Mouse (Mus musculus): ENCODE results near the gene Klf7. TPM values are rescaled to one million over a fixed set of nuclear protein-coding genes. Genes with fewer than 3 reads are reported as not detected.

The Klf7 gene
- polyA plus RNA-seq, 1 experiment from 2014 or later, result 40.7 TPM

- no peak for ATAC-seq (ENCODE audit: low FRiP score)
- Histone ChIP-seq H3K4me3 (replicated peaks) (no peak overlapping the region), H3K9ac (no peak overlapping the region), H3K27ac (no peak overlapping the region), H3K9me3 (no peaks in the 10 kb centered on the region), H3K4me1 (peaks cover 31% of the 10 kb centered on the region), H3K36me3 (replicated peaks) (peaks cover 14% of the 10 kb centered on the region), H3K27me3 (no peaks in the 10 kb centered on the region), H3K4me2 (no peak overlapping the region)
- 84% methylated on average over 15 of the region's 15 CpGs for WGBS
Observed at GRCm38 (mm10) chr1:64035087-64035791, 86.8 kb downstream of the Klf7 start.

GRCm38 (mm10) chr1:64032502-64033231 is 89.4 kb downstream of the Klf7 start:
- Histone ChIP-seq H3K36me3 (replicated peaks) (peaks cover 14% of the 10 kb centered on the region), H3K27me3 (no peaks in the 10 kb centered on the region), H3K4me3 (replicated peaks) (no peak overlapping the region), H3K4me2 (no peak overlapping the region), H3K9me3 (no peaks in the 10 kb centered on the region), H3K27ac (no peak overlapping the region), H3K4me1 (peaks cover 14% of the 10 kb centered on the region), H3K9ac (no peak overlapping the region)
- ATAC-seq (ENCODE audit: low FRiP score), result no peak
- WGBS, result 86% methylated on average over 9 of the region's 9 CpGs

- Histone ChIP-seq H3K27me3 (peaks cover 4% of the 10 kb centered on the region; the same call in 1 of the 2 replicates), H3K4me3 (replicated peaks) (no peak overlapping the region), H3K4me1 (peaks cover 23% of the 10 kb centered on the region), H3K36me3 (replicated peaks) (no peaks in the 10 kb centered on the region), H3K27ac (no peak overlapping the region), H3K9ac (no peak overlapping the region), H3K4me2 (no peak overlapping the region), H3K9me3 (no peaks in the 10 kb centered on the region)
- no peak for ATAC-seq (ENCODE audit: low FRiP score)
- WGBS, result 93% methylated on average over 3 of the region's 3 CpGs
Observed at GRCm38 (mm10) chr1:64021986-64022385, 100.1 kb downstream of the Klf7 start.

GRCm38 (mm10) chr1:64020672-64021635 is 101.1 kb downstream of the Klf7 start:
- Histone ChIP-seq H3K27ac (peak overlapping the region; percentile 42; the same call in 1 of the 2 replicates), H3K4me2 (peak overlapping the region; percentile 24; the same call in 1 of the 2 replicates)

GRCm38 (mm10) chr1:64019127-64019635 is 102.9 kb downstream of the Klf7 start:
- H3K9ac ChIP-seq, result no peak overlapping the region
- 77% methylated on average over 6 of the region's 6 CpGs for WGBS
- H3K27me3 ChIP-seq, result peaks cover 4% of the 10 kb centered on the region; the same call in 1 of the 2 replicates
- ATAC-seq (ENCODE audit: low FRiP score), result no peak
- H3K27ac ChIP-seq, result no peak overlapping the region
- no peaks in the 10 kb centered on the region for H3K9me3 ChIP-seq
- H3K4me2 ChIP-seq, result no peak overlapping the region
- no peak overlapping the region for H3K4me3 ChIP-seq (replicated peaks)
- H3K36me3 ChIP-seq (replicated peaks), result no peaks in the 10 kb centered on the region
- H3K4me1 ChIP-seq, result peaks cover 23% of the 10 kb centered on the region

More at GRCm38 (mm10) chr1:64020672-64021635, 101.1 kb downstream of the Klf7 start:
- WGBS, result 40% methylated on average over 19 of the region's 19 CpGs
- ATAC-seq (ENCODE audit: low FRiP score), result peak; percentile 81; the same call in 1 of the 2 replicates
- Histone ChIP-seq H3K36me3 (replicated peaks) (no peaks in the 10 kb centered on the region), H3K27me3 (peaks cover 4% of the 10 kb centered on the region; the same call in 1 of the 2 replicates), H3K9ac (no peak overlapping the region), H3K9me3 (no peaks in the 10 kb centered on the region), H3K4me3 (replicated peaks) (no peak overlapping the region), H3K4me1 (peaks cover 23% of the 10 kb centered on the region)

GRCm38 (mm10) chr1:64018466-64019077 is 103.5 kb downstream of the Klf7 start:
- Histone ChIP-seq H3K27me3 (peaks cover 4% of the 10 kb centered on the region; the same call in 1 of the 2 replicates), H3K27ac (no peak overlapping the region), H3K36me3 (replicated peaks) (no peaks in the 10 kb centered on the region), H3K9me3 (no peaks in the 10 kb centered on the region), H3K4me3 (replicated peaks) (no peak overlapping the region), H3K4me1 (peaks cover 23% of the 10 kb centered on the region), H3K9ac (no peak overlapping the region), H3K4me2 (no peak overlapping the region)
- WGBS, result 55% methylated on average over 16 of the region's 16 CpGs
- ATAC-seq (ENCODE audit: low FRiP score), result no peak

- no peak overlapping the region for H3K9ac ChIP-seq
- H3K27ac ChIP-seq, result no peak overlapping the region
- H3K9me3 ChIP-seq, result no peaks in the 10 kb centered on the region
- H3K4me2 ChIP-seq, result no peak overlapping the region
- H3K36me3 ChIP-seq (replicated peaks), result no peaks in the 10 kb centered on the region
- no peak for ATAC-seq (ENCODE audit: low FRiP score)
- no peaks in the 10 kb centered on the region for H3K27me3 ChIP-seq
- WGBS, result 82% methylated on average over 1 of the region's 1 CpGs
- no peak overlapping the region for H3K4me3 ChIP-seq (replicated peaks)
- peaks cover 9% of the 10 kb centered on the region for H3K4me1 ChIP-seq
Observed at GRCm38 (mm10) chr1:64014091-64014490, 108.0 kb downstream of the Klf7 start.

GRCm38 (mm10) chr1:64008994-64009393 is 113.1 kb downstream of the Klf7 start:
- no peaks in the 10 kb centered on the region for H3K27me3 ChIP-seq
- no peak for ATAC-seq (ENCODE audit: low FRiP score)
- H3K9me3 ChIP-seq, result no peaks in the 10 kb centered on the region
- 11% methylated on average over 2 of the region's 2 CpGs for WGBS
- no peak overlapping the region for H3K9ac ChIP-seq
- H3K36me3 ChIP-seq (replicated peaks), result no peaks in the 10 kb centered on the region
- no peak overlapping the region for H3K27ac ChIP-seq
- no peak overlapping the region for H3K4me2 ChIP-seq
- H3K4me1 ChIP-seq, result peaks cover 3% of the 10 kb centered on the region
- no peak overlapping the region for H3K4me3 ChIP-seq (replicated peaks)

- Histone ChIP-seq H3K36me3 (replicated peaks) (no peaks in the 10 kb centered on the region), H3K27me3 (no peaks in the 10 kb centered on the region), H3K9me3 (no peaks in the 10 kb centered on the region), H3K9ac (no peak overlapping the region), H3K4me1 (peaks cover 13% of the 10 kb centered on the region), H3K4me3 (replicated peaks) (no peak overlapping the region), H3K27ac (no peak overlapping the region), H3K4me2 (no peak overlapping the region)
- ATAC-seq (ENCODE audit: low FRiP score), result no peak
Observed at GRCm38 (mm10) chr1:64008031-64008430, 114.1 kb downstream of the Klf7 start.

GRCm38 (mm10) chr1:64005194-64005593 is 116.9 kb downstream of the Klf7 start:
- peaks cover 13% of the 10 kb centered on the region for H3K4me1 ChIP-seq
- no peak overlapping the region for H3K4me3 ChIP-seq (replicated peaks)
- no peak overlapping the region for H3K9ac ChIP-seq
- no peaks in the 10 kb centered on the region for H3K9me3 ChIP-seq
- H3K4me2 ChIP-seq, result no peak overlapping the region
- no peaks in the 10 kb centered on the region for H3K36me3 ChIP-seq (replicated peaks)
- WGBS, result 85% methylated on average over 2 of the region's 2 CpGs
- no peak for ATAC-seq (ENCODE audit: low FRiP score)
- no peaks in the 10 kb centered on the region for H3K27me3 ChIP-seq
- H3K27ac ChIP-seq, result no peak overlapping the region

- no peaks in the 10 kb centered on the region for H3K9me3 ChIP-seq
- no peaks in the 10 kb centered on the region for H3K36me3 ChIP-seq (replicated peaks)
- peak; percentile 74; the same call in 1 of the 2 replicates for ATAC-seq (ENCODE audit: low FRiP score)
- H3K4me2 ChIP-seq, result no peak overlapping the region
- H3K9ac ChIP-seq, result no peak overlapping the region
- peaks cover 13% of the 10 kb centered on the region for H3K4me1 ChIP-seq
- H3K27me3 ChIP-seq, result no peaks in the 10 kb centered on the region
- H3K4me3 ChIP-seq (replicated peaks), result no peak overlapping the region
- peak overlapping the region; percentile 77 for H3K27ac ChIP-seq
- 13% methylated on average over 9 of the region's 9 CpGs for WGBS
Observed at GRCm38 (mm10) chr1:64003525-64004291, 118.4 kb downstream of the Klf7 start.

Data from forebrain, embryonic 12.5 days (tissue).